Mouse (Mus musculus) embryonic facial prominence, embryonic 14.5 days (tissue): ENCODE results near the gene Tmem39a. TPM values are rescaled to one million over a fixed set of nuclear protein-coding genes. Genes with fewer than 3 reads are reported as not detected.

Experiments used
- ATAC-seq: fragments of 200-750 bp; cut with Nextera tagmentation; 2 replicates; pipeline ENCODE4 v1.8.0; 2017; ENCODE audit warnings: low read depth, moderate number of reproducible peaks, moderate TSS enrichment
- DNase-seq: peaks from one replicate; pipeline ENCODE4 v3.0.0-alpha.2; 2015; ENCODE audit warnings: low spot score
- H3K27ac ChIP-seq: fragments of 300-500 bp; sonication (generic); replicated peaks from 2 replicates; pipeline ENCODE4 v1.5.1; 2014; ENCODE audit warnings: low read depth, mild to moderate bottlenecking, low read length, moderate library complexity
- H3K27me3 ChIP-seq: fragments of 300-500 bp; sonication (generic); replicated peaks from 2 replicates; pipeline ENCODE4 v1.6.1; 2014; ENCODE audit warnings: low read length; ENCODE audit not compliant: control insufficient read depth, insufficient read depth
- H3K36me3 ChIP-seq: fragments of 300-500 bp; sonication (generic); 2 replicates; pipeline ENCODE4 v1.6.1; 2014; ENCODE audit warnings: low read length, mixed read lengths; ENCODE audit not compliant: control insufficient read depth, insufficient read depth
- H3K4me1 ChIP-seq: fragments of 300-500 bp; sonication (generic); 2 replicates; pipeline ENCODE4 v1.6.1; 2014; ENCODE audit warnings: antibody characterized with exemption, low read length; ENCODE audit not compliant: control insufficient read depth, insufficient read depth
- H3K4me2 ChIP-seq: fragments of 300-500 bp; sonication (generic); 2 replicates; pipeline ENCODE4 v1.6.1; 2014; ENCODE audit warnings: low read depth, mild to moderate bottlenecking, low read length, moderate library complexity, mixed read lengths
- H3K4me3 ChIP-seq: fragments of 300-500 bp; sonication (generic); 2 replicates; pipeline ENCODE4 v1.5.1; 2014; ENCODE audit warnings: low read depth, mild to moderate bottlenecking, low read length
- H3K9ac ChIP-seq: fragments of 300-500 bp; sonication (generic); 2 replicates; pipeline ENCODE4 v1.6.1; 2014; ENCODE audit warnings: low read depth, mild to moderate bottlenecking, low read length, moderate library complexity, mixed read lengths
- H3K9me3 ChIP-seq: fragments of 300-500 bp; sonication (generic); 2 replicates; pipeline ENCODE4 v1.6.1; 2016; ENCODE audit warnings: low read length; ENCODE audit not compliant: control insufficient read depth
- WGBS: fragments of 180-500 bp; shearing (Covaris S2); extraction: QIAGEN DNeasy Blood & Tissue Kit; methylation state at CpG from one replicate; pipeline ENCODE4 v1.1.7; 2014; 5-methylcytosine and 5-hydroxymethylcytosine counted together
- polyA plus RNA-seq: library from polyadenylated mRNA; unstranded; fragments of >200 nt; fragmentation: Nextera tagmentation; extraction: Ambion mirVana; gene quantifications from 2 replicates; pipeline ENCODE4 v1.2.1, GENCODE M21; 2014

Gene Tmem39a
- 148 and 155 TPM in 2 replicates for polyA plus RNA-seq

- DNase-seq (no peak), ATAC-seq (no peak)
- WGBS, result 78% methylated on average over 3 of the region's 3 CpGs
- no peaks in the 10 kb centered on the region for H3K4me1 ChIP-seq
- peaks cover 4% of the 10 kb centered on the region; the same call in 1 of the 2 replicates for H3K27me3 ChIP-seq
- no peaks in the 10 kb centered on the region for H3K9me3 ChIP-seq
- no peaks in the 10 kb centered on the region for H3K36me3 ChIP-seq
- H3K27ac ChIP-seq, result no peak within 1 kb of the TSS
- no peak within 1 kb of the TSS for H3K4me2 ChIP-seq
- no peak within 1 kb of the TSS for H3K9ac ChIP-seq
- H3K4me3 ChIP-seq, result no peak within 1 kb of the TSS
Measured at GRCm38 (mm10) chr16:38558221-38558748, at the start of gene Tmem39a. Gene Tmem39a (plus strand): TSS chr16:38558698.

DNA sequence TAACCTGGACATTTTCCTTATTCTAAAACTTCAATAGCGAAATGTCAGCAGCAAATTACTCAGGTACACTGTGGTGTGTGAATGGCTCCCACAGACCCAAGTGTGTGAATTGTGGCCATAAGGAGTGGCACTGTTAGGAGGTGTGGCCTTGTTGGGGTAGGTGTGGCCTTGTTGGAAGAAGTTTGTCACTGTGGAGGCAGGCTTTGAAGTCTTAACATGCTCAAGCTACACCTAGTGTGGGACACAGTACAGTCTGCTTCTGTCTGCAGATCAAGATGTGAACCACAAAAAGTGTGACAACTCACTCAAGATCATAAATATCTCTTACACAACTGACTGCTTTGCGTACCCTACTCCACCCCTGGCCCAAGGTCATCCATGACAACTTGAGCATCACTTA, 47.7 kb upstream of the Tmem39a start:
- DNase-seq, result no peak
- Histone ChIP-seq H3K9me3 (no peaks in the 10 kb centered on the region), H3K36me3 (peaks cover 66% of the 10 kb centered on the region), H3K4me3 (no peak overlapping the region), H3K9ac (no peak overlapping the region), H3K4me2 (no peak overlapping the region), H3K4me1 (no peaks in the 10 kb centered on the region), H3K27me3 (no peaks in the 10 kb centered on the region), H3K27ac (no peak overlapping the region)
- ATAC-seq, result no peak
- 93% methylated on average over 2 of the region's 2 CpGs for WGBS

GRCm38 (mm10) chr16:38519140-38519539, 39.4 kb upstream of the Tmem39a start:
- ATAC-seq, result no peak
- WGBS, result 92% methylated on average over 2 of the region's 2 CpGs

DNA sequence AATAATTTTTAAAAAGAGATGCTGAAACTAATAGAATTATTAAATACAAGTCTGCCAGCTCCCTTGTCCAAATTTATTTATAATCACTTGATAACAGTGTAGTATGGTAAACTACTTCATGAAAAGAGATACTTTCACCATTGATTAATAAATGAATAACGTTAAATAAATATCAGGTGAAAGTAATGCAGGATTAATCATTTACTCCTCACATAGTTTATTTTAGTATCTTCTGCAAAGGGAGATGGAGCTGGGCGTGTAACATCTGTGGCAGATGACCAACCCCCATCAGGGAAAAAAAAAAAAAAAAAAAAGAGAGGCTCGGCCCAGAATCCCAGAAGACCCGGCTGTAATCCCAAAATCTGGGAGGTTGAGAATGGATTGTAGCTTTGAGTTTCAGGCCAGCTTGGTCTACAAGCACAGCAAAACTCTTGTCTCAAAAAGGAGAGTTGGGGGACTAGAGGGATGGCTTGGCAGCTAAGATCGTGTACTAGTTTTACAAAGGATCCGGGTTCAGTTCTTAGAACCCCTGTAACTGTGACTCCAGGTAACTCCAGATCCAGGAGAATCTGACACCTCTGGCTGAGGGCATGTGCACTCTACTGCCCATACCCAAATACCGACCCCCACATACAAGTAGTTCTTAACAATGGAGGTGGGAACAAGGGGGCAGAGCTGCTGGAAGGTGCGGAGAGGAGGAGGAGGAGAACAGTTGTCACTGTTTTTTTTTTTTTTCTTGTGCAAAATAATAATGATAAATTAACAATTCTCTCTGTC, 37.1 kb upstream of the Tmem39a start:
- peak overlapping the region; percentile 71 for H3K4me2 ChIP-seq
- DNase-seq (no peak), ATAC-seq (no peak)
- H3K9ac ChIP-seq, result peak overlapping the region; percentile 96
- H3K4me1 ChIP-seq, result peaks cover 9% of the 10 kb centered on the region; the same call in 1 of the 2 replicates
- 33% methylated on average over 8 of the region's 8 CpGs for WGBS
- H3K27ac ChIP-seq, result no peak overlapping the region
- peaks cover 44% of the 10 kb centered on the region for H3K36me3 ChIP-seq
- H3K4me3 ChIP-seq, result peak overlapping the region; percentile 98
- H3K9me3 ChIP-seq, result no peaks in the 10 kb centered on the region
- no peaks in the 10 kb centered on the region for H3K27me3 ChIP-seq

More at GRCm38 (mm10) chr16:38519140-38519539, 39.4 kb upstream of the Tmem39a start:
- Histone ChIP-seq H3K27me3 (no peaks in the 10 kb centered on the region), H3K27ac (no peak overlapping the region), H3K4me3 (no peak overlapping the region), H3K4me1 (peaks cover 9% of the 10 kb centered on the region; the same call in 1 of the 2 replicates), H3K9ac (no peak overlapping the region), H3K36me3 (peaks cover 42% of the 10 kb centered on the region), H3K9me3 (no peaks in the 10 kb centered on the region), H3K4me2 (no peak overlapping the region)
- DNase-seq, result no peak

DNA sequence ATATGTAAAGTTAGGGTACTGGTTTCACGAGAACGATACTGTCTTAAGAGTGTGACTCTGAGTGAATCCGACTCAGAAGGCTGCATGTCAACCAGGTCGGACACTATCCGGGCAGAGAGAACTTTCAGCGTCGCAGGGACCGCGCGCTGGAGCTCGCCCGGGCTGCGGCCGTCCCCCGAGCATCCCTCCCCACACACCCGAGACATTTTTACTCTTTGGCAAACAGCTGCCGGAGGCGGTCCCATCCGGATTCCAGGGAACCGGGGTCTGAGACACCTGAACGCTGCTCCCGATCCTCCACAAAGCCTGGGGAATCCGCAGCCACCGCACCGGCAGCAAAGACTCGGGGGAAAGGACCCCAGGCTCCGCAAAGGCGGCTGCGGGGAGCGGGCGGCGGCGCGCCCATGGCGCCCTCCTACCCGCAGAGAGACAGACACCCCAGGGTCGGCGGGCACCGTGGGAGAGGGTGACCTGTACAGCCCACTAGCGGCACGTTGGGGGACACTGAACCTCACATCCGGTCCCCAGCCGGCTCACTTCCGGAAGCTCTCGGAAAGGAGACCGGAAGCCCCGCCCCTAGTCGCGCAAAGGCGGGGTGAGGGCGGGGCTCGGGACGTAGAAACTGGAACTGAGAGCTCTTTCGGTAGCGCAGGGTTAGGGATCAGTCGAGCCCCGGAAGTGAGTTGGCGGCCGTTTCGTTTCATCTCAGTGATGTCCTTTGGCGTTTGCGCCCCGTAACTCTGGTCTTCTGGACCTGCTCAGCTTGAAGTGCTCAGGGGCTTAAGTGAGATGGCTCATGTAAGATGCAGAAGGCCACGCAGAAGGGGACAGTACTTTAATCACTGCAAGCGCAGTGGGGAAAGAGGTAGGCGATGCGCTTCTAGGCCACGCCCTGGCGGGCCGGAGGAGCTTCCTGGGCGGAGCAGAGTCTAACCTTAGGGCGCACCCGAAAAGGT, 36.1 kb upstream of the Tmem39a start, which contains the start of gene Timmdc1:
TSS of gene Timmdc1 (minus strand) at position 535 of the 956 bp plus-strand sequence.
- peak within 1 kb of the TSS; percentile 98 for H3K4me3 ChIP-seq
- H3K9ac ChIP-seq, result peak within 1 kb of the TSS; percentile 96
- H3K4me1 ChIP-seq, result peaks cover 9% of the 10 kb centered on the region; the same call in 1 of the 2 replicates
- peaks cover 47% of the 10 kb centered on the region for H3K36me3 ChIP-seq
- peak; percentile 97 for DNase-seq
- H3K9me3 ChIP-seq, result no peaks in the 10 kb centered on the region
- H3K27ac ChIP-seq, result peak within 1 kb of the TSS; percentile 91
- no peaks in the 10 kb centered on the region for H3K27me3 ChIP-seq
- WGBS, result 0% methylated on average over 58 of the region's 73 CpGs
- H3K4me2 ChIP-seq, result peak within 1 kb of the TSS; percentile 71
- ATAC-seq, result peak; percentile 98

GRCm38 (mm10) chr16:38526264-38526663, 32.2 kb upstream of the Tmem39a start:
- DNase-seq, result no peak
- no peaks in the 10 kb centered on the region for H3K27me3 ChIP-seq
- H3K4me1 ChIP-seq, result peaks cover 9% of the 10 kb centered on the region; the same call in 1 of the 2 replicates
- peaks cover 73% of the 10 kb centered on the region for H3K36me3 ChIP-seq
- H3K9ac ChIP-seq, result no peak overlapping the region
- 84% methylated on average over 6 of the region's 6 CpGs for WGBS
- H3K27ac ChIP-seq, result no peak overlapping the region
- ATAC-seq, result no peak
- no peak overlapping the region for H3K4me2 ChIP-seq
- no peaks in the 10 kb centered on the region for H3K9me3 ChIP-seq
- no peak overlapping the region for H3K4me3 ChIP-seq

DNA sequence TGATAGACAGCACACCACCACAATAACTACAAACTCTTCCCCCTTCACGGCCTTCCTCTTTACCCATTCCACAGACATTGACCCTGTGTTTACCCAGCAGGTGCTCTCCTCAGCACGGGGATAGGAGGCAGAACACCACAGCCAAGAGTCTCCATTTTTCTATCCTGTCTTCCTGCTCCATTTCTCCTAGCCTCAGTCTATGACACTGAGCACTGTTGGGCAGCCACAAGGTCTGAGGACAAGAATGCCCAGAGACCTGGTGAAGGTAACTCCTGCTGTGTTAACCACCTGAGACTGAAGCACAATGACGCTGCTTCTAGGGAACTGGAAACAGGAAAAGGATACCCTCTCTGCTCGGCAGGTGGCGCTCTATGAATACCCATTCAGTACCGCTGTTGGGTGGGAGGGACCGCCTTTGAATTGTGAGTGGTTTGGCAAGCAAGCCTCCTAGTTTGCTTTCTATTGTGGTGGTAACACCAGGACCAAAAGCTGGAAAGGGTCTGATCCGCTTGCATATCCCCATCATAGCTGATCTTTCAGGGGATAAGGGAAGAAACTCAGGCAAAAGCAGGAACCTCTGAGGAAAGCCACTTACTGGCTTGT, 21.9 kb upstream of the Tmem39a start:
- Histone ChIP-seq H3K9me3 (no peaks in the 10 kb centered on the region), H3K27me3 (no peaks in the 10 kb centered on the region), H3K27ac (no peak overlapping the region), H3K4me3 (no peak overlapping the region), H3K4me2 (no peak overlapping the region), H3K36me3 (peaks cover 65% of the 10 kb centered on the region), H3K9ac (no peak overlapping the region), H3K4me1 (no peaks in the 10 kb centered on the region)
- DNase-seq (peak; percentile 88), ATAC-seq (peak; percentile 74)
- 51% methylated on average over 8 of the region's 8 CpGs for WGBS
